Mouse (Mus musculus) yolk sac, embryonic 10.5 days (tissue): ENCODE data around the gene Tubg2.
"Not testable (repeated sequence)": the region's sequence is repeated elsewhere in the genome, so short reads cannot be mapped to it uniquely, and the experiment has no call there.

Experiments
- DNase-seq: peaks from one replicate; pipeline ENCODE4 v3.0.0-alpha.2; 2017; ENCODE audit warnings: low spot score

Tubg2 gene

DNA sequence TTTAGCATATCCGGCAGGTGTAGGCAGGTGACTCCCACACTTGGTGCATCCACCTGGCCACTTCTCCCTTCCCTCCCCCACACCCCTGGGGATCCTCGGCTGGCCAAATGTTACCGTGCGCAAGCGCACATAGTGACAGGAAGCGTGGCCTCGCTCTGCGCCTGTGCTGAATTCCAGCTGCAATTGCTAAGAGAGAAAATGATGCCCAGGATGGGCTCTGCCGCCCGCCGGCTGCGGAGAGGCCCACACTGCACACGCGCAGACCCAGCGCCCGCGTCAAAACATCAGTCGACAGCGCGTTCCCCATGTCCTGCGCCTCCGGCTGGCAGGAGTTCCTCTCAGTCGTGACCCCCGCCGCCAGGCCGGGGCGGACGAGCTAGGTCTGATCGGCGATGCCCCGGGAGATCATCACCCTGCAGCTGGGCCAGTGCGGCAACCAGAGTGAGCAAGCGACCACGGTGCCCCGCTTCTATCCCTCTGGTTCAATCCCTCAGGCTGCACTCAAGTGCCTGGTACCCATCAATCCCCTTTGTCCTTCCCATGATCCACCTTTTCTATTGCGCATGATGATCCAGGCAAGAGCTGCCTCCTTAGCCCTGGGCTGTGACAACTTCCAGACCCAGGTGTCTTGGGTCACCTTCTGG is at the start of gene Tubg2:
Gene Tubg2 (plus strand): TSS at position 180 of the 644 bp plus-strand sequence.
- DNase-seq, result peak; percentile 44

DNA sequence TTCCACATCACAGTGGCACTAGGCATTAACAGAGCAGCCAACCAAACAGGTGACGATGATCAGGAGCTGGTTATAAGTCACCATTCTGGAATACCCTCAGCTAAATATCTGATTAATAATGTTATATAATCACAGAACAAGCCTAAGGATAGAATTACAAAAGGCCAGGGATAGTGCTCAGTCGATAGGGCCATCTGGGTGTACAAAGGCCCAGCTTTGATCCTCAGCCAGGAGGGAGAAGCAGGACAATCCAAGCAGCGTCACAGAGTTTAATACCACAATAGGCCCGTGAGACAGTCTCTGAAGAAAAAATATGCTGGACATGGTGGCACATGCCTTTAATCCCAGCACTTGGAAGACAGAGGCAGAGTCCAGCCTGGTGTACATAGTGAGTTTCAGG is 46.4 kb upstream of the Tubg2 start:
- DNase-seq, result no peak

- DNase-seq, result no peak
Measured at GRCm38 (mm10) chr11:101110708-101111107, 45.0 kb upstream of the Tubg2 start.

DNA sequence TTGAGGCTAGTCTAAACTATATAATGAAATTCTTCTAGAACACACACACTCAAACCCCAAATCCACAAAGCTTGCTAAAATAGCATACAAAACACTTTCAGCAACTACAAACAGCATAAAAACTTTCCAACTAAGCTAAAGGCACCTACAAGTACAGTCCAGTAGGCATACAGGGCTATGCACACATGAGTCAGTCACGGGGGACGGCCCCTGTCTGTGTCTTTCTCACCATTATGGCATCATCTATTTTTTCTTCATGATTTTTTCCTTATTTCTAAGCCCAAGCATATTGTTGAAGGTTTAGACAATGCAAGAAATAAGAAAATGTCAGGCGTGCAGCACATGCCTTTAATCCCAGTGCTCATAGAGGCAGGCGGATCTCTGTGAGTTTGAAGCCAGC is 44.5 kb upstream of the Tubg2 start:
- DNase-seq, result no peak

- DNase-seq, result no peak
Measured at GRCm38 (mm10) chr11:101112186-101112585, 43.5 kb upstream of the Tubg2 start.

DNA sequence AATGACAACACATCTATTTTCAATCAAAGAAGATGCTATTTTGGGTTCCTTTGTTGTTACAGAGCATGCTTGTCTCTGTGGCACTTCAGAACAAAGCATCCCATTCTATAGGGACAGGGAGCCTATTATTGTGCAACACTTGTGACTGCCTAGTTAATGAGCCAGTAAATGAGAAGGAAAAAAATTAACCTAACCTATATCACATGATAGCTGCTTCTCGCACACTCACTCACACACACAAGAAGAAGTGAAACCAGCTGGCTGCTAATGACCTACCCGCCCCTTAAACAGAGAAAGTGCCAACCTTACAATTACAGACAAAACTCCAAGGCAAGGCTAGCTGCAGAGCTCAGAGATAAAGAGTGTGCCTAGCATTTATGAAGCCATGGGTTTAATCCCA is 40.1 kb upstream of the Tubg2 start:
- no peak for DNase-seq

DNA sequence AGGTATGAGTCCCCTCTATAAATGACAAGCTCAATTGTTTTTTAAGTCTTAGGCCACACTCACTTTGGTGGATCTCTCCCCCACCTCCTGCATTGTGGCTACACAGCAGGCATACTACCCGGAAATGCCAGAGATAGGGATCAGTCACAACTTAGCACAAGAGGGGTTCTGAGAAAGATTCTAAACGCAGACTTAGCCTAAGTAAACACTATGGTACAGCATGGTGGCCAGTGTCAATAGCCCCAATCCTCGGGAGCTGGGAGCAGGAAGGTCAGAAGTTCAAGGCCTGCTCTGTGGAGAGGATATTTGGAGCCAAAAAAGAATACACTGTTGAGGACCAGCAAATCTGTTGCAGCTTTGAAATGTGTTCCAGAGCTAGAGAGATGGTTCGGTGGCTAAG is 37.6 kb upstream of the Tubg2 start:
- DNase-seq, result peak; percentile 63

DNA sequence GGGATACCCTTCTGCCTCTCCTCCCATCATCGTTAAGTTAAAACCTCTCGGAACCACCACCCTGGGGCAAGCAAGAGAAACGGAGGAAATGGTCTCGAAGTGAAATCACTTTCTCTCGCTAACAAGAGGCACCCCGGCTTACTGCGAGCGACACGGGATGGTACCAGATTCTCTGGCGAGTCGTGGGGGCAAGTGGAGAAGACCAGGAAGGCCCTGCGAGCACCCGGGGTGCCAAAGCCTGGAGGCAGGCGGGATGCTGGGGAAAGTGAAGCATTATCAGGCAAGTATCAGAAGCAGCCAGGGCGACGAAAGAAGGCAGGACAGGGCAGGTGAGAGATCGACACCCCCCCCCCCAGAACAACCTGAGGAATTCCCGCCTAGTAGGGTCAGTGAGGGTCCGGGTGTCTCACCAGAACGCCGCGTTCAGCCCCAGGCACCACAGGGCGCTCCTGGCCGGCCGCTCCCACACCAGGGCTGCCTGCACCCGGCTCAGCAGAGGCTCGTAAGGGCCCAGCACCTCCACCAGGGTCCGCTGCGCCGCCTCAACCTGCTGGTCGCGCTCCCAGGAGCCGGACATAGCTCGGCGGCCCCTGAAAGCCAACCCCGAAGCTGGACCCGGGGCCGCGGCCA is 36.5 kb upstream of the Tubg2 start:
- no peak for DNase-seq

DNA sequence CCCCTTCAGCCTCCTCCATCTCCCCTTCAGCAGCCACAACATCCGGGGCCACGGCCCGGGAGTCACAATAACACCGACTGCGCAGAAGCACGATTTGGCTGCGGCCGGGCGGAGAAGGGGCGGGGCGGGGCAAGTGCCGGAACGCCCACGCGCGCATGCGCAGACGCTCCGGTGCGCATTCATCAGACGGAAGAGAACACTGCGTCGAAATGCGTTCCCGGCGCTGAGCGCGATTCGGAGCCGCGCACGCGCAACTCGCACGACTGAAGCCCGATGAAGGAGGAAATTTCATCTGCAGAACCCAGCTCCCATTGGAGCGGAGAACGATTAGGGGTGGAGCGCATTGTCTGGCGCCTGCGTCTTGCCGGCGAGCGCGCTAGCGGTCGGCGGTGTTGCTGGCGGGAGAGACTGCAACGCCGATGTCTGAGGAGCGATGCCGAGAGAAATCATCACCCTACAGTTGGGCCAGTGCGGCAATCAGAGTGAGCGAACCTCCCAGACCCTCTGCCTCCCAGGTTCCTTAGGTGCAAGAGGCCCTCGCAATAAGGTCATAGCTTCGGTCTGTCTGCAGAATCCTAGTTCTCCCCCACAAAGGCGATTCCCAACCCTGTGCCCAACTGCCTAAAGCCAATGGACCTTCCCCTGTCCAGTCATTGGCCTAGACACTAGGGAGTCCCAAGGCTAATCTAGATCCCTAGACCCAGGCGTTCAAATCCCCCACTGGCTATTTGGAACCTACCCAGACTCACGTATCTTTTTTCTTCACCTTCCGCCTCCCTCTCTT is 35.8 kb upstream of the Tubg2 start, which contains the start of the genes Retreg3 and Tubg1:
Gene Retreg3 (minus strand): TSS at position 133 of the 784 bp plus-strand sequence.
Gene Tubg1 (plus strand): TSS at position 178 of the 784 bp plus-strand sequence.
- DNase-seq, result peak; percentile 99

- DNase-seq, result no peak
Measured at GRCm38 (mm10) chr11:101120545-101121188, 35.0 kb upstream of the Tubg2 start.

DNA sequence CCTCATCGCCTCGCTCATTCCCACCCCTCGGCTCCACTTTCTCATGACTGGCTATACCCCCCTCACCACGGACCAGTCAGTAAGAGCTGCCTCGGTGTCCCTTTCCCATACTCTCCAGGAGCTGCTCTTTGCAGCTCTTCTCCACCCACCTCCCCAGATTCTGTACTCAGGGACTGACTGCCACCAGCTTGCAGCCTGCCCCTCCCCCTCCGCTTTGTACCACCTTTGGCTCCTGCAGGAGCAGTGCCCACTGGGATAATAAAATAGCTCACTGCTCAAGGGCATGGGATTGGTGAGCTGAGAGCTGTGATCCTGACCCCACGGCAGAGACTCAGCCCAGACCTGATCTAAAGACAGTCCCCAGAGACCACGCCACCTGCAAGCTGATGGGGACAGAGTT is 31.2 kb upstream of the Tubg2 start:
- DNase-seq, result not testable (repeated sequence)

GRCm38 (mm10) chr11:101125008-101125407 is 30.7 kb upstream of the Tubg2 start:
- not testable (repeated sequence) for DNase-seq

GRCm38 (mm10) chr11:101127075-101127474 is 28.6 kb upstream of the Tubg2 start:
- DNase-seq, result no peak

DNA sequence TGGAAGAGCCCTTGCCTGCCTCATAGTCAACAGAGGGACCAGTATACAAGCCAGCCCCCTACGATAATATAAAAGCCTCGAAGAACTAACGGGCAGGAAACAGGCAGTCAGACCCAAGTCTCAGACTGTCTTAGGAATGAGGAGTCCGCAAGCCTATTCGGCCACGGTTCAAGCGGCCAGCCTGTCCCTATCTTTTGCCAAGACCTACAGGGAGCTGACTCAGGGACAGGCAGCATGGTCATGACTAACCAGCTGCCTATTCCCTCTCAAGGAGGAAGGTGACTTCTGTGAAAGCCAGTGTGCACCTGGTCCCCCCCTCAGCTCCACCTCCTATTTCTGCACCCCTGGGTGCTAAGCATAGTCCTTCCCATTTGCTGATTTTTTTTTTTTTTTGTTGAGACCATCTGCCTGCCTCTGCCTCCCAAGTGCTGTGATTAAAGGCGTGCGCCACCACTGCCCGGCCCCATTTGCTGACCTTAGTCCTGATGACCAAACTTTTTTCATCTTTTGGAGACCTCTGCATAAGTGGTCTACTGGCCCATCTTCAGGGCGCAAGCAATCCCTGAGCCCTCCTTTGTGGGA is 26.6 kb upstream of the Tubg2 start:
- DNase-seq, result no peak

DNA sequence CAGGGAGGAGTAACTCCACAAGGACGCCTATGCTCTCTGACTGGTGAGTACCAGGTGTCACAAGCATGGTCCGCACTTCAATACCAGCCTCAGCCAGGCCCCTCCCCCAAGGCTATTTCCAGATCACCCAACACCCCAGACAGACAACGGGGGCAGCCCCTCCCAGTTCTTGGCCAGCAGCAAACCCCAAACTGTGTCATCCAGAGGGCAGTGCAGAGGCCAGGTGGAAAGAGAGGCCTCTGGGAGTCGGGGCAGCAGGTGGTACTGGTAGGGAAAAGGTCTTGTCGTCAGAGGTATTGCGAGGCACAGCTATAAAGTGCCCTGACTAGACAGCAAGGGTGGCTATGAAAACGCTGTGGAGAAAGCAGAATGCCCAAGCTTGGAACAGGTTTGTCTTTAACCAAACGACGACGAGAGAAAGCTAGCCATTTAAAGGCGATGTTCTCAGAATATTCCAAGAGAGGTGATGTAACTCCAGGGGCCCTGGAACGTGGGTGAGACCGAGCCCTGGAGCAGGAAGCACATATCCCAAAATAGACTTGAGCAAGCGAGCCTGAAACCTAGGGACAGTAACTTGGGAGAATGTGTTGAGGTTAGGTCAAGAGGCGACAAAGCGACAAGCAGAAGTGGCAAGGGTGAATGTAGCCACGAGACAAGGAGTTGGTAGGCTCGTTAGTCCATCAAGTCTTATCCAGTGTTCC is 25.5 kb upstream of the Tubg2 start:
- DNase-seq, result no peak

DNA sequence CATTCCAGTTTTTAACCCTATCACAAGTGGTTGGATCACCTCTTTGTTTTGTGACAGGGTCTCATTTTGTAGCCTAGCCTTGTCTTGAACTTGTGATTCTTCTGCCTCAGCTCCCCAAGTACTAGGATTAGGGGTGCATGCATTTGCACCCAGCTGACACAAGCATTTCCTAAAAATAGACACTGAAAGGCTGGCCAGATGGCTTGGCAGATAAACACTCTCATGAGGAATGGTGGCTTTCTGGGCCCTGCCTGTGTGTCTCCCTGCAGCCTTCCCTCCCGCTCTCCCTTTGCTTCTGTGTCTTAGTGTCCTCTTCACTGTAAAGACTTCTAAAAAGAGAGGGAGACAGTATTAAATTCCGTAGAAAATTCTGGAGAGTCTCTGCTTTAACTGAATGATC is 24.5 kb upstream of the Tubg2 start:
- DNase-seq, result no peak

- DNase-seq, result no peak
Measured at GRCm38 (mm10) chr11:101131701-101132100, 24.0 kb upstream of the Tubg2 start.

GRCm38 (mm10) chr11:101133037-101133436 is 22.7 kb upstream of the Tubg2 start:
- DNase-seq, result no peak

- DNase-seq, result no peak
Measured at GRCm38 (mm10) chr11:101134217-101134865, 21.4 kb upstream of the Tubg2 start.

DNA sequence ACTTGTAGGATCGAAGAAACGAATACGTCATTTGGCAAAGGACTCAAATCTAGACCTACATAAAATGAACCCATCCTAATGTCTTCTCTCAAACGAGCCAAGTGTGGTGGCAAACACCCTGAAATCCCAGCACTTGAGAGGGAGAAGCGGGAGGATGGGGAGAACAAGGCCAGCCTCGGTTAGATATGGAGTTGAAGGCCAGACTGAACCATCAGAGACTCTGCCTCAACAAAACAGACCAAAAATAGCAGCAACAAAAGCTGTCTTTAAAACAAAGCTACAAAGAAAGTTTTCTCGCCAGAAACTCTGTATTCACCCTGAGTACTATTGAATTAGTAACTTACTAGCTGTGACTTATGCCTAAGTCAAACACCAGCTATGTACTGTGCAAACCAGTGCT is 18.7 kb upstream of the Tubg2 start:
- DNase-seq, result no peak
